Mouse (Mus musculus) gastrocnemius, postnatal 10 days (tissue): ENCODE measurements at regions not wholly inside any gene's neighbourhood (a gene's known extent, or its start where the extent isn't known, plus 50 kb on each side); places are given as distances from the start of the nearest gene placed in this dataset.
"Not testable (repeated sequence)": the region's sequence is repeated elsewhere in the genome, so short reads cannot be mapped to it uniquely, and the experiment has no call there.

Source experiments
- DNase-seq: peaks from one replicate; pipeline ENCODE4 v3.0.0; 2021; ENCODE audit warnings: mixed read lengths

- peak; percentile 19 for DNase-seq
Observed at GRCm38 (mm10) chrX:91059251-91059650, 167.3 kb downstream of the Gm44 start.

DNA sequence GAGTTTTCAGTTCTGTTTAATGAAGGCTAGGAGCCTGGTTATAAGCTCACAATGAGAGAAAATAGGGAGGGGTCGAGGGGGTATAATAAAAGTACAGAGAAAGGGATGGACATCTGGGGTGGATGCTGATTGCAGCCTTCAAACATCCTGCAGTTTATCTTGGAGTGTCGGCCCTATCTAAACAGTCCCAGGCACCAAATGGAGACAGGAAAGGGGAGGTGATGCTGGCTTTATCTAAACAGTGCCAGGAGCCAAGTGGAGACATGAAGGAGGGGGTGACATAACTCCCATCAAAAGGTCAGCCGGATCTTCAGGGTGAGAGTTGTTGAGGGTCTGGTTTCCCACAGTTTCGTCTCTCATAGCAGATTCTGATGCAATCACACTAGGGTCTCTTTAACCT lies 193.2 kb downstream of the Gm44 start:
- DNase-seq, result not testable (repeated sequence)
